Mouse (Mus musculus) kidney, postnatal 10 days (tissue): ENCODE data around the gene Tmem221.

ENCODE experiments used
- DNase-seq: peaks from one replicate; pipeline ENCODE4 v3.0.0; 2021; ENCODE audit warnings: mixed read lengths

Gene Tmem221

DNA sequence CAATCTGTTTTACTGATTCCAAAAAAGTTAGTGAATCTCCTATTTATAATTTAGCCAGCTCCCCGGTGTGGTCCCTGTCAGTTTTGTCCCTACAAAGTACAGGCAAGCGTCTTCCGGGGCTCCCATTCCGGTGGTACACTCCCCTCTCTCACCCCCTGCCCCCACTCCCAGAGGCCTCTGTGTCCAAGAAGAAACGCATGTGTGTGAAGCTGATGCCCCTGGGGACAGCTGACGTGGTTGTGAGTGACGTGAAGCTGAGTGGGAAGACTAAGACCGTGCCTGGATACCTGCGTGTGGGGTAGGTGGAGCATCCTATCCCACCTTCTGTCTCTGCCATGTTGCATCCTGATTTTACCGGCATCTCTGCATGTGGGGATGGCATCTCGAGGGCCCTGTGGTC, 13.6 kb downstream of the Tmem221 start:
- no peak for DNase-seq

GRCm38 (mm10) chr8:71543755-71544154, 14.9 kb downstream of the Tmem221 start:
- no peak for DNase-seq

DNA sequence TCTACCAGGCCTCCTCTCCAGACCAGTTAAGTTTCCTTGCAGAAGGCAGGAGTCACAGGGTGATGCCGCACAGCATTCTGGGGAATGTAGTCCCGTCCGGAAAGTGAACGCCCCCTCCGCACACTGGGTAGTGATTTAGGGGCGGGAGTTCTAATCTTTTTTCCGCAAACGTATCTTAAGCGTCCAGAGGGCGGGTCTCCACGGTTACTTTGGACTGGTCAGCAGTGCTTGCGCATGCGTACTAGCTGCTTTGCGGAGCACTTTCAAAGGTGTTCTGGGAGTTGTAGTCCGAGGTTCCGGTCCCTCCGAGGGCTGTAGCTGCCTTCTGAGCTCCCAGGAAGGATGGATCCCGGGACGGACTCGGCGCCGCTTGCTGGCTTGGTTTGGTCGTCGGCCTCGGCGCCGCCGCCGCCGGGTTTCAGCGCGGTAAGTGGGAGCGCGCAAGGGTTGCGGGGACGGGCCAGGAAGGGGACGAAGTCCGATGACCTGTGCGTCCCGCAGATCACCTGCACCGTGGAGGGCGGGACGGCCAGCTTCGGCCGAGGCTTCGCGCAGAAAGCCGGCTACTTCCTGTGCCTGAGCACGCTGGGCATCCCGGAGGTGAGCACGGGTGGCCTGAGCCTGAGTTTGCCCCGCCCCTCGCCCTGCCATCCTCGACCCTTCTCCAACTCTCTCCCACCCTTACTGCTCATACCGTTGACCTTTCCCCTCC, 15.9 kb downstream of the Tmem221 start, which contains the start of gene Mvb12a:
Gene Mvb12a (plus strand): TSS at position 291 of the 712 bp plus-strand sequence.
- DNase-seq = peak; percentile 97

DNA sequence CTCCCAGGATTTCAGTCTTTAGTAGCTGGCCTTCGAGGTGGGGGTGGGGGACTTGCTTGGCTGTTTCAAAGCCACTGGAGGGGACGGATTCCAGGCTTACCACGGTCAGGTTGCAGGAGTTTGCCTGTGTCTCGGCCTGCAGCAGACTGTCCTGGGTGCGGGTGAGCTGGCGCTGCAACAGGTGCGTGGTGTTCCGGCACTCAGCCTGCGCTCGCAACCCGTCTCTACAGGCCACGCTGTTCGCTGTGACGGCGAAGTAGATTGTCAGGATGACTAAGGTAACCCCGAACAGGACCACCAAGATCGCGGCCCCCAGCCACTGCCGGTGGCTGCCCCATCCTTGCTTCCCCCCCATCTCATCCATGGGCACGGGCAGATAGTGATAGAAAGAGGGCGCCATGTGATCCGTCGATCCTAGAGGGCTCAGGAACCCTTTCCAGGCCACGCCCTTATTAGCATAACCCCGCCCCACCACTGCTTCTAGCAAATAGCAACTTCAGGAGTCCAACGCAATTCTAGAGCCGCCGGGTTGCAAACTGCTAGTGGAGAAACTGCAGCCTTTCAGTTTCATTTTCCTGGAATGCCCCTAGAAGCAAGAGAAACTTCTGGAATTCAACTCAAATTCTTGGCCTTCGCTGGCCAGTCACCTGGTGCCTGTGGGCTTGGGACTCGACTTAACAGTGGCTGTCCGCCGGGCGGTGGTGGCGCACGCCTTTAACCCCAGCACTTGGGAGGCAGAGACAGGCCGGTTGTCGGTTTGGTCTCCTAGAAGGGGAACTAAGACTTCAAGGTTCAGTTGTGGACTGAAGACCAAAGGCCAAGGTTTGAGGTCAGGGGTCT, 21.4 kb downstream of the Tmem221 start, which contains the start of gene Bst2:
Gene Bst2 (minus strand): TSS at position 429 of the 840 bp plus-strand sequence.
- DNase-seq = peak; percentile 93

DNA sequence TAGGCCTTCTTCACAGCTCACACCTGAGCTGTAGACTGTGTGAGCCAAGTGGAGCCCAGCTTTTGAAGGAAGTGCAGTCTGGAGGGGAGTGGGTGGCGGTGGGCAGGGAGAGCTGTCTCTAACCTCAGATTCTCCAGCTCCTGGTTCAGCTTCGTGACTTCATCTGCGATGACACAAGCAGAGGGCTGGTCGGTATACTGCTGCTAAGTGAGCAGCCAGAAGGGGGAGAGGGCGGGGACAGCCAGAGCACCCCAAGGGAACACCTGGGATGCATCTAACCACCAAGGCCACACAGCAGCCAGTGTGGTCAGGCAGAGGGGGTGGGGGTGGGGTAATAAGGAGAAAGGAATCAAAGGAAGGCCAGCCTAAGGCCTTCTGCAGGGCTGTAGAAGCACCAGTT, 23.0 kb downstream of the Tmem221 start:
- no peak for DNase-seq

- peak; percentile 28 for DNase-seq
These were observed 24.3 kb downstream of the Tmem221 start for GRCm38 (mm10) chr8:71534263-71534810.

GRCm38 (mm10) chr8:71530735-71531467, 27.8 kb downstream of the Tmem221 start:
- DNase-seq = peak; percentile 67

DNA sequence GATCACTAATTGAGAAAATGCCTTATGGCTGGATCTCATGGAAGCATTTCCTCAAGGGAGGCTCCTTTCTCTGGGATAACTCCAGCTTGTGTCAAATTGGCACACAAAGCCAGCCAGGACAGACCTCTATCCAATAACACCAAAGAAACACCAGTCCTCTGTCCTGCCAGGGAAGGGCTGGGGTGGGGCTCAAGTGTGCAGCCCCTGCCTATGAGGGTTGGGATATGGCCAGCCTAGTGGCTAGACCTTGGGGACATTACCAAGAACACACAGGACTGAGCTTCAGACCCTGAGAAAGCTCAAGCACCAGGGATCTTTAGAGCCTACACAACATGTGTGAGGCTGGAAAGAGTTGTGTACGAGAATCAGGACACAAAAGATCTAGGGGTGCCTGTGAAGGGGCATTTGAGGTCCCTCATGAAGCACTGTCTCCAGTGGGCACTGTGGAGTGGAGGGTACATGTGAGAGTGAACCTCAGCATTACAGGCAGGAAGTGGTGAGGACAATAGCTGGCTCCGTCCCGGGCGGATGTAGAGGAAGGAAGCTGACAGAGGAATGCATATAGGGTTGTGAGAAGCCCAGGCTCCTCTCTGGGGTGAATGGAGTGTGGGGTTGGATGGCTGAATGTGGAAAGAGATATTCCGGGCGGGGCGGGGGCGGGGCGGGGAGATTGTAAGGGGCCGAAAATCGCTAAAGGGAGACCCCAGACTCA, 30.2 kb downstream of the Tmem221 start:
- peak; percentile 73 for DNase-seq

DNA sequence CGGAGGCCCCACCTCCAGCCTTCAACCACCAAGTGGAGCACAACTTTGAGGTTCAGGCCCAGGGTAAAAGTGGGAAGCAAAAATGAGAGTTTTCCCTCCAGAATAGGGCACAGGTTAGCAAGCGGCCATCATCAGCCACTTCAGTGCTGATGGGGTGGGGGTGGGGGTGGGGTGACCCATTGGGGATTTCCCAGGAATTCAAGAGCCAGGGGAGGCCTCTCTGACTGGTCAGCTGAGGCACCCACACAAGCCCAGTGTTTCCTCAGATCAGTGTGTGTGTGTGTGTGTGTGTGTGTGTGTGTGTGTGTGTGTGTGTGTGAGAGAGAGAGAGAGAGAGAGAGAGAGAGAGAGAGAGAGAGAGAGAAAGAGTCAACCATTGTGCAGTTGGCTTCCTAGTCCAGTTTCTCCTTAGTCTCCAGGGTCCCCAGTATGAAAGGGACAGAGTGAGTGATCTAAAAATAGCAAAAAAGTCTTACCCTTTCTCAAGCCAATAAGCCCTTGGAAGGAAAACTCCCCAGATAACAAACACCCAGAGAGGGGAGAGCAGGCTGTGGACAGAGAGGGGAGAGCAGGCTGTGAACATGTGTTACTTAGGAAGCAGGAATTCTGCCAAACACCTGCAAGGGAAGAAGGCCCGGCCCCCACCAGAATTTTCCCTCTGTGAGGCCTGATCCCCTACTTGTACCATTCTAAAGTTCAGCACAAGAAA, 31.4 kb downstream of the Tmem221 start:
- no peak for DNase-seq

GRCm38 (mm10) chr8:71526272-71526671, 32.4 kb downstream of the Tmem221 start:
- peak; percentile 37 for DNase-seq

GRCm38 (mm10) chr8:71525226-71526050, 33.2 kb downstream of the Tmem221 start, which contains the start of gene Ccdc194:
Gene Ccdc194, minus strand, starts transcription at chr8:71525711.
- DNase-seq = no peak

DNA sequence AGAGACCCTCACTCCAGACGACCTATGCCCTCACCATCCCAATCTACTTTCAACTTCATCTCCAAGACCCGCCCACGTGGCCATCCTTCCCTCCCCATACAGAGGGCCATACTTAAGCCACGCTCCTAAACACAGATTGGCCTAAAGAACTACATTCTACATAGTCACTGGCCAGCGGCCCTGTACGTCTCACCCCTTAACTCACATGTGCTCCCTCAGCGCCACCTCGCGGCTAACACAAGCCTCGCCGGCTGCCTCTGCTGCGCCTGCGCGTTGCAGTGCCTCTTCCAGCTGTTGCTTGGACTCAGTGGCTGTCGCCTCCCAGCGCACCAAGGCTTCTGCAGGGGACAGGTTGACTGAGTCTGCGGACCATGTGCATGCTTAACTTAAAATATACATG, 37.0 kb downstream of the Tmem221 start:
- peak; percentile 98 for DNase-seq

GRCm38 (mm10) chr8:71519037-71519825, 39.4 kb downstream of the Tmem221 start:
- peak; percentile 84 for DNase-seq

DNA sequence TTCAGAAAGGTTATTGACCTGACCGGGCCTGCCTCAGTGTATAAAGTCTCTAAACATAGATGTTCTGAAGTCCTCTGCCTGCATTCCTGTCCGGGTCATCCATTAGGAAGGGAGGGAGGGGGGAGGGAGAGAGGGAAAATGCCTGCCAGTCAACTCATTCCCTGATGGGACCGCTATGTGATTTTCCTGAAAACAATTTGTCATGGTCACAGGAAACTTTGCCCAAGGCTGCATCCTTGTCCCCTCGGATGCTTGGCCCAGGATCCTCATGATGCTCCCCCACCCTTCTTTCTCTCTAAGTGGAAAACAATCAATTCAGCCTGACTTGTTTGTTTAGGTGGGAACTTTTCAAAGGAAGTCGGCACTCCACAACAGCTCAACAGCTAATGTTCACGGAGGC, 41.9 kb downstream of the Tmem221 start:
- peak; percentile 45 for DNase-seq

GRCm38 (mm10) chr8:71515043-71515442, 43.6 kb downstream of the Tmem221 start:
- DNase-seq = no peak

- peak; percentile 63 for DNase-seq
These were observed 45.5 kb downstream of the Tmem221 start for GRCm38 (mm10) chr8:71513018-71513754.

DNA sequence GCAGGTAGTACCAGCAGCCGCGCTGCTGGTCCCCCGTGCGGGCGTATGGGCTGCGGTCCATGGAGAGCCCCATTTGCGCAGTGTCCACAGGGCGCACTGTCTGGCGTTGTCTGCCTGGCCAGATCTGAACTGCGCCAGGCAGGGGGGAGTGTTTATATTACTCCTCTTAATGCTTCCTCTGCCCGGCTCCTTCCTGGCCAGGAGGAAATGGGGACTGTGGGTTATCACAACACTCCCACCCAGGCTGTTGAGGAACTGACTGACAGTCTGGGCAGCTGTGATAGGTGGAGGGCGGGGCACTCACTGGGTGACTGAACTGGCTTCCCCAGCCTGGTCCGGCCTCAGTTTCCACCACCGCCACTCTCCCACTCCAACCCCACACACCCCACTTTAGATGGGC, 47.0 kb downstream of the Tmem221 start, which contains the start of gene Plvap:
Gene Plvap (minus strand): TSS at position 109 of the 400 bp plus-strand sequence.
- DNase-seq = peak; percentile 64

DNA sequence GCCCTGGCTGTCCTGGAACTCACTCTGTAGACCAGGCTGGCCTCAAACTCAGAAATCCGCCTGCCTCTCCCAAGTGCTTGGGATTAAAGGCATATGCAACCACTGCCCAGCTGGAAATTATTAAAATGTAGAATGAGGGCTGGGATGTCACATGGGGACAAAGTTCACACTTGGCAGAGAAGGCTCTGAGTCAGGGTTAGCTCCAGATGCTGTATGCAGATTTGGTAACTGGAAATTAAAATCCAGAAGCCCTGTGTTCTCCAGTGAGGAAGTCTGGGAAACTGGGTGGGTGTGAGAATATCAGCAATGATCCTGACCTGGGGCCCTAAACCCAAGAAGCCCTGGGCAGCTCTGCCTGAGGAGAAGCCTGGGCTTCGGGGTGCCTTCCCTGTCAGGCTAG, 49.4 kb downstream of the Tmem221 start:
- no peak for DNase-seq
